In genomic region chr11:3753897-3754296, GRCm38 (mm10) we compare ENCODE assay signal across 19 mouse cellular contexts.
DNase-seq lines count a peak whose midpoint lies in the region; TF ChIP-seq lines count a peak whose summit lies in the region.
"Had no signal": no experiment of that assay in that cellular context is flagged by ENCODE, and none has a peak within 500 bp of the region (broad histone marks: within the 10 kb centered on the region; RNA-seq: fewer than 3 reads in every experiment).

No protein-coding gene starts in this region.

- no peak for TF ChIP-seq POLR2A in cortical plate, adult 2 months (IDR thresholded peaks at IDR 0.05; ENCODE audit: extremely low read depth, insufficient read depth, low read length)

- no peak overlapping the region for H3K4me3 ChIP-seq in gastrocnemius, adult 2 months
- H3K4me3 ChIP-seq in cortical plate, adult 2 months (ENCODE audit: insufficient read depth, low read length), result no peak overlapping the region
- H3K4me3 ChIP-seq: embryonic facial prominence, embryonic 12.5 days; limb, embryonic 10.5 days; midbrain, embryonic 10.5 days had no signal

- H3K27ac ChIP-seq in gastrocnemius, adult 2 months, result no peak overlapping the region
- H3K27ac ChIP-seq in cortical plate, adult 2 months (ENCODE audit: insufficient read depth, low read length), result peak overlapping the region; percentile 25; the same call in 1 of the 2 replicates
- H3K27ac ChIP-seq: embryonic facial prominence, embryonic 12.5 days; limb, embryonic 10.5 days; midbrain, embryonic 10.5 days had no signal

- intact Hi-C loops in gastrocnemius, adult 2 months (cut with DNase I), result no loop called here

- H3K4me1 ChIP-seq in cortical plate, adult 2 months (ENCODE audit: control insufficient read depth, insufficient read depth, low read length), result peaks cover 10% of the 10 kb centered on the region
- H3K4me1 ChIP-seq: embryonic facial prominence, embryonic 12.5 days had no signal

- DNase-seq in gastrocnemius, adult 2 months, result peak; percentile 31
- no peak for DNase-seq in gastrocnemius, postnatal 25 days
- peak; percentile 57 to 66 for DNase-seq in left cerebral cortex, adult 18-20 months (ENCODE audit: low spot score in 2 of 2)
- no peak for DNase-seq in left cerebral cortex, adult 11 months (ENCODE audit: low spot score)
- peak; percentile 44 for DNase-seq in R1 (ENCODE audit: low read depth, low spot score)
- no peak for DNase-seq in kidney, adult 9 months
- DNase-seq: adrenal gland, postnatal 10 days; cerebellum, adult 18-20 months; gastrocnemius, postnatal 10 days; heart, adult 18-20 months; heart, postnatal 4 days; kidney, adult 2 months; lung, adult 2 months; lung, postnatal 4 days; thymus, postnatal 36 days had no signal

- TF ChIP-seq CTCF in gastrocnemius, adult 2 months (IDR thresholded peaks at IDR 0.05), result peak; percentile 33; the same call in 1 of the 2 replicates
- TF ChIP-seq CTCF in cortical plate, adult 2 months (IDR thresholded peaks at IDR 0.05; ENCODE audit: extremely low read depth, insufficient read depth, low read length), result peak; percentile 19; the same call in 1 of the 2 replicates

Comparison
In these comparisons a context has a peak if more than half of its experiments do, and no peak if none do; other contexts are left out.
1. DNase-seq: peak in gastrocnemius, adult 2 months (single experiment), left cerebral cortex, adult 18-20 months (2 of 2) and R1 (single experiment); none in gastrocnemius, postnatal 25 days (single experiment), left cerebral cortex, adult 11 months (single experiment) and kidney, adult 9 months (single experiment).